Mouse (Mus musculus): ENCODE data around the gene Hoxb4. TPM values are rescaled to one million over a fixed set of nuclear protein-coding genes. Genes with fewer than 3 reads are reported as not detected.

Hoxb4 gene
- polyA plus RNA-seq, 1 experiment from 2014 or later = 2.0 TPM

DNA sequence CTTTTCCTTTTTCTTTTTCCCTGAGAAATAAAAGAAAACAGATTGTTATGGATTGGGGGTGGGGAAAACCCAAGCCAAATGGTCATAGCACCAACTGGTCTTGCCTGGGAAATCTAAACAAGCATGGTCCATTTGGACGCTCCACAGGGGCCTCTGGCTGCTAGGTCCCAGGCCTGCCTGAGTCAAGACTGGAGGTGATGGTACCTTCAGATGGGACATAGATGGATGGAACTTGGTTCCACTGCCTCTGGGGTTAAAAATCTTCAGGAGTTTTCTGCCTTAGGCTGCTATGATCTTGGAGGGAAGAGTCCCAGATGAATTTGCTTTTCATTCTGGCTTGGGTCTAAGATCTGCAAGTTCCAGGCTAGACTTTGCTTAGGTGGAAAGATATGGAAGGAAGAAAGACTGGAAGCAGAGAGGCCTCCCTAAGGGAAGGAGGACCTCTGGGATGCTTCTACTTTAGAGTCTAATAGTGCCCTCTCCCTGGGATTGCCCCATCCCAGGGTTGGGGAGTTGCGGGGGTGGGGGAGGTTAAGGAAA, 25.2 kb downstream of the Hoxb4 start:
- H3K4me3 ChIP-seq = no peak overlapping the region
- WGBS = 42% methylated on average over 2 of the region's 2 CpGs
- H3K27ac ChIP-seq = no peak overlapping the region; the same call in 1 of the 2 replicates
- no peaks in the 10 kb centered on the region for H3K9me3 ChIP-seq
- no peak for DNase-seq (ENCODE audit: low spot score)
- H3K36me3 ChIP-seq = 0 out of 2 replicates have a peak, but pooled peaks cover 2% of the 10 kb centered on the region
- peaks cover 52% of the 10 kb centered on the region for H3K4me1 ChIP-seq
- peaks cover 98% of the 10 kb centered on the region for H3K27me3 ChIP-seq (ENCODE audit: insufficient read depth, poor library complexity, severe bottlenecking)

DNA sequence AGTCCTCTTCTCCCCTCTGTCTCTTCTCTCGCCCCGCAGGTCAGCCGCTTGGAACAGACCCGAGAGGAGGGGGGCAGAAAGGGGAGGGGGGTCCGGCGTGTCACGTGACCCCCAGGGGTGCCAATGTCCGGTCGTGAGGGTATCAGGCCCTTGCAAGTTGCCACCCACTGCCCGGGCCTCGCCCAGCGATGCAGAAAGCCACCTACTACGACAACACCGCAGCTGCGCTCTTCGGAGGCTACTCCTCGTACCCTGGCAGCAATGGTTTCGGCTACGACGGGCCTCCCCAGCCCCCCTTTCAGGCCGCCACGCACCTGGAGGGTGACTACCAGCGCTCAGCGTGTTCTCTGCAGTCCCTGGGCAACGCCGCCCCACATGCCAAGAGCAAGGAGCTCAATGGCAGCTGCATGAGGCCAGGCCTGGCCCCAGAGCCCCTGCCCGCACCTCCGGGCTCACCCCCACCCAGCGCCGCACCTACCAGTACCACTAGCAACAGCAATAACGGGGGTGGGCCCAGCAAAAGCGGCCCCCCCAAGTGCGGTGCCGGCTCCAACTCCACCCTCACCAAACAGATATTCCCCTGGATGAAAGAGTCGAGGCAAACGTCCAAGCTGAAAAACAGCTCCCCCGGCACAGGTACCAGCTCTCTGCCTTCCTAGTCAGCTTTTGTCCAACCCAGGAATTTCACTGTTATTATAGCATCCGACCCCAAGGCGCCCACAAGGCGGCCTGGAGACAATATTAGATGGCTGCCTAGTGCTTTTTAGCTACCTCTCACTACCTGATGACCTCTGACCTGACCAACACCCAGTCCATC, 26.2 kb downstream of the Hoxb4 start:
- WGBS = 14% methylated on average over 39 of the region's 40 CpGs
- Histone ChIP-seq H3K4me3 (peak overlapping the region; percentile 62), H3K36me3 (0 out of 2 replicates have a peak, but pooled peaks cover 2% of the 10 kb centered on the region), H3K4me1 (peaks cover 60% of the 10 kb centered on the region), H3K27me3 (ENCODE audit: insufficient read depth, poor library complexity, severe bottlenecking) (peaks cover 98% of the 10 kb centered on the region), H3K9me3 (no peaks in the 10 kb centered on the region), H3K27ac (peak overlapping the region; percentile 80)
- DNase-seq (ENCODE audit: low spot score) = no peak

- Histone ChIP-seq H3K36me3 (0 out of 2 replicates have a peak, but pooled peaks cover 2% of the 10 kb centered on the region), H3K9me3 (no peaks in the 10 kb centered on the region), H3K4me3 (peak overlapping the region; percentile 62), H3K27ac (peak overlapping the region; percentile 80), H3K4me1 (peaks cover 60% of the 10 kb centered on the region), H3K27me3 (ENCODE audit: insufficient read depth, poor library complexity, severe bottlenecking) (peaks cover 98% of the 10 kb centered on the region)
- no peak for DNase-seq (ENCODE audit: low spot score)
- 21% methylated on average over 6 of the region's 6 CpGs for WGBS
Observed at GRCm38 (mm10) chr11:96344878-96345159, 26.8 kb downstream of the Hoxb4 start.

DNA sequence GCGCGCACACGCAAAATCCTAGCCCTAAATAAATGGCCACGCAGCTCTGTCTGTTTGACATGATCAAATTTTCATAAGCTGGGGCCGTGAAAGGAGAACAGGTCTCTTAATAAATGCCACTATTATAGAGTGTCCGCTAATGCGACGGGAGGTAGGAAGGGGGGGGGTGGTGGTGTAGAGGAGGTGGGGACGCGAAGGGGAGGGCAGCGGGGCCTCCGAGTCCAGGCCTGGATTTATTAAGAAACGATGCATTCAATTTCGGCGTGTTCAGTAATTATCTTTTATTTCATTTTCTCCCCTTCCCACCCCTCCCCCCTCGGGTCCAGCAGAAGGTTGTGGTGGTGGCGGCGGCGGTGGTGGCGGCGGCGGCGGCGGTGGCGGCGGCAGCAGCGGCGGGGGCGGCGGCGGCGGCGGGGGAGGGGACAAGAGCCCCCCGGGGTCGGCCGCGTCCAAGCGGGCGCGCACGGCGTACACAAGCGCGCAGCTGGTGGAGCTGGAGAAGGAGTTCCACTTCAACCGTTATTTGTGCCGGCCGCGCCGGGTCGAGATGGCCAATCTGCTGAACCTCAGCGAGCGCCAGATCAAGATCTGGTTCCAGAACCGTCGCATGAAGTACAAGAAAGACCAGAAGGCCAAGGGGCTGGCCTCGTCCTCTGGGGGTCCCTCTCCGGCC, 27.3 kb downstream of the Hoxb4 start:
- no peak for DNase-seq (ENCODE audit: low spot score)
- 3% methylated on average over 38 of the region's 56 CpGs for WGBS
- peaks cover 59% of the 10 kb centered on the region for H3K4me1 ChIP-seq
- peak overlapping the region; percentile 62 for H3K4me3 ChIP-seq
- peaks cover 98% of the 10 kb centered on the region for H3K27me3 ChIP-seq (ENCODE audit: insufficient read depth, poor library complexity, severe bottlenecking)
- H3K36me3 ChIP-seq = 0 out of 2 replicates have a peak, but pooled peaks cover 2% of the 10 kb centered on the region
- H3K9me3 ChIP-seq = no peaks in the 10 kb centered on the region
- peak overlapping the region; percentile 85 for H3K27ac ChIP-seq

DNA sequence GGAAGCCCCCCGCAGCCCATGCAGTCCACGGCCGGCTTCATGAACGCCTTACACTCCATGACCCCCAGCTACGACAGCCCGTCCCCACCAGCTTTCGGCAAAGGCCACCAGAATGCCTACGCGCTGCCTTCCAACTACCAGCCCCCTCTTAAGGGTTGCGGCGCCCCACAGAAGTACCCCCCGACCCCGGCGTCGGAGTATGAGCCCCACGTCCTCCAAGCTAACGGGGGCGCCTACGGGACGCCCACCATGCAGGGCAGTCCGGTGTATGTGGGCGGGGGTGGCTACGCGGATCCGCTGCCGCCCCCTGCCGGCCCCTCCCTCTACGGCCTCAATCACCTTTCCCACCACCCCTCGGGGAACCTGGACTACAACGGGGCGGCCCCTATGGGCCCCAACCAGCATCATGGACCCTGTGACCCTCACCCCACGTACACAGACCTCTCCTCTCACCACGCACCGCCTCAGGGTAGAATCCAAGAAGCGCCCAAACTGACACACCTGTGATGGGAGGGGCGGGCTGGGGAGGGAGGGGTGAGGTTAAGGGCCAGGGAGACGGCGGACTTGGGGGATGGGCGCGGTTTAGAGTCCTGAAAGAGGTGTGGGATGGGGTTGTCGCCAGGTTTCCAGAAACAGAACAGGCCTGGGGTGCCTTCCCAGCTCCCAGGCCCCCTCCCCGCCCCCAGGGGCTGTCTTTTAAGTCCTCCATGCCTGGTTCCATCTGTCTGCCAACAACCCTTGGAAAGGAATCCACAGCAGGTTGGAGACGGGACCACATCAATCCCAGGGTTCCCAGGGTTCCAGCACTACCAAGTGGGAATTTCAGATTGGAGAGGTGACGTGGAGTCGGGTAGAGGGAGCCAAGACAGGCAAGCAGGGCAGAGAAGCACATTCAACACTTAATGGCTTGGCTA, 28.1 kb downstream of the Hoxb4 start:
- H3K4me3 ChIP-seq = peak overlapping the region; percentile 62
- H3K27me3 ChIP-seq (ENCODE audit: insufficient read depth, poor library complexity, severe bottlenecking) = peaks cover 98% of the 10 kb centered on the region
- H3K36me3 ChIP-seq = 0 out of 2 replicates have a peak, but pooled peaks cover 2% of the 10 kb centered on the region
- 4% methylated on average over 45 of the region's 45 CpGs for WGBS
- peak overlapping the region; percentile 85 for H3K27ac ChIP-seq
- H3K4me1 ChIP-seq = peaks cover 59% of the 10 kb centered on the region
- H3K9me3 ChIP-seq = no peaks in the 10 kb centered on the region
- no peak for DNase-seq (ENCODE audit: low spot score)

DNA sequence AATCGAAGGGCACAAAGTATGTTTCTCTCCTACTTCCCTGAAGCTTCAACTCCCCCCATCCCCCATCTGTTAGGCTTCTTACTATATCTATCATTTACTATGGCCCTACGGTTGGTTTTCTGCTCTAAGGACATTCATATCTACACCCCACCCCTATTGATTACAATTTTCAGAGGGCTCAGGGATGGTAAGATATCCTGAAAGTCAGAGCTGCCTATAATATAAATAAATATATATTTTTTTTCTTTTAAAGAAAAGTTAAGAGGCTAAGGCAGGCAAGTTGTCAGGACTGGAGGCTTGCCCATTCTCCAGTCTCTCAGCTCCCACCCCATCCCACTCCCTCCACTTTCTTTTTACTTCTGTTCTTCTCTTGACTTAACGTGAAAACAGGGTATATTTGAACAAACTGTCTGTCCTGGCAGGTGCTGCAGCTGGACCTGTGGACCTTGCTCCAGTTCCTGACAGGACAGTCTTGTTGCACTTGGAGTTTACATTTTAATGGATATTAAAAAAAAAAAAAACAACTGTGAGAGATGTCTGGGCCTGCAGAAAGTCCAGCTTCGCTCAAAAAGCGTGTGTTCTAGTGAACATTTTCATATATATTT, 29.0 kb downstream of the Hoxb4 start:
- Histone ChIP-seq H3K9me3 (no peaks in the 10 kb centered on the region), H3K4me1 (peaks cover 60% of the 10 kb centered on the region), H3K27me3 (ENCODE audit: insufficient read depth, poor library complexity, severe bottlenecking) (peaks cover 98% of the 10 kb centered on the region), H3K27ac (no peak overlapping the region), H3K36me3 (0 out of 2 replicates have a peak, but pooled peaks cover 2% of the 10 kb centered on the region), H3K4me3 (no peak overlapping the region)
- DNase-seq (ENCODE audit: low spot score) = no peak
- WGBS = 45% methylated on average over 5 of the region's 5 CpGs

DNA sequence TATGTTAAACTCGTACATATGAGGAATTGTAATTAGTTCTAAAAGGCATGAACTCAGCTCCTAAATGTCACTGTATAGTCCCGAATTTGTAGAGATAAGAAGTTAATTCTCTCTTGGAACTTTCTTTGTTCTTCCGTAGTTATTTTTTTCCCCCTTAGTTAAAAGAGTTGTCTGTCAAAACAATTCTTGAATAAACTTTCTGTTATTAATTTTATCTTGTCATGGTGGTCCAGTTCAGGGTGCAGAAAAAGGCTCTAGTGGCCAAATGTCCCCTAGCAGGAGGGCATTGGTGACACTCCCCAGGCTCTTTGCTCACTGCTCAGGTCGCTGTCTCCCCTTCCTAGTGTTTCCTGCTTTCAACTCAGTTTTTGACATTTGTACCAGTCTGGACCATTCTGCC, 29.6 kb downstream of the Hoxb4 start:
- Histone ChIP-seq H3K4me3 (peak overlapping the region; percentile 47), H3K27me3 (ENCODE audit: insufficient read depth, poor library complexity, severe bottlenecking) (peaks cover 96% of the 10 kb centered on the region)
- 17% methylated on average over 4 of the region's 4 CpGs for WGBS

DNA sequence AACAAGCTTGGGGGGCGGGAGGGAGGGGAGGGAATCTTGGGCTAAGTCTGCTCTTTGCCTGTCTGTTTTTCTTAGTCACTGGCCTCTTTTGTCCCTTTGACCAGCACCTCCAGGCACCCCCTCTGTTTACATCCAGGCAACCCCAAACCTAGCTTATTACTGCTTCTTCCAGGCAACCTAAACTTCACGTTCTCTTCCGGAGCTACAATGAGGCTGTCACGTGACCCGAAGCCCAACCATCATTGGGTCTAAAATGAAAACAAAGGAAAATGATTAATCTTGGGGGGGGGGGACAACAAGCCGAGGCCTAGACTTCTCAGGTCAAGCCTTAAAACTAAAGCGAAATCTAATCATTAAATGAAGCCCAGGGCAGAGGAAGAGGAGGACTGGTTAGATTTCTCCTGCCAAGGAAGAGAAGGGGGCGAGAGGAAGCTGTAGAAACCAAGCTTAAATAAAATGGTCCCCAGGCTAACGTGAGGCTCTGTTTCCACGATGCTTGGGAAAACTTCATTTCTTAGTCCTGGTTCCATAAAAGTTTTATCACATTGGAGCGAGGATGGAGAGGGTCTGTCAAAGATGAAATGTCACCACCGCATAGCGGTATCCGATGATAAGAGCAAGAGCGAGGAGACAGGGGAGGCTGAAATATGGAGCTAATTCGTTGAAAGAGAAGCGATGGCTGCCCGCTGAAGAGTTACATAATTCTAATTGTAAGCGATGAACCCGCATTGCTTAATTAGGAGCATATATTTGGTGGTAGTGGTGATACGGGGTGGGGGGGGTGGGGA, 30.3 kb downstream of the Hoxb4 start:
- peak overlapping the region; percentile 77 for H3K27ac ChIP-seq
- H3K4me1 ChIP-seq = peaks cover 70% of the 10 kb centered on the region
- H3K9me3 ChIP-seq = no peaks in the 10 kb centered on the region
- no peak for DNase-seq (ENCODE audit: low spot score)
- H3K4me3 ChIP-seq = peak overlapping the region; percentile 47
- WGBS = 9% methylated on average over 21 of the region's 21 CpGs
- 0 out of 2 replicates have a peak, but pooled peaks cover 2% of the 10 kb centered on the region for H3K36me3 ChIP-seq
- peaks cover 96% of the 10 kb centered on the region for H3K27me3 ChIP-seq (ENCODE audit: insufficient read depth, poor library complexity, severe bottlenecking)

More for the DNA sequence above, 29.6 kb downstream of the Hoxb4 start:
- H3K9me3 ChIP-seq = no peaks in the 10 kb centered on the region
- H3K4me1 ChIP-seq = peaks cover 64% of the 10 kb centered on the region
- H3K27ac ChIP-seq = peak overlapping the region; percentile 77
- H3K36me3 ChIP-seq = 0 out of 2 replicates have a peak, but pooled peaks cover 2% of the 10 kb centered on the region
- no peak for DNase-seq (ENCODE audit: low spot score)

DNA sequence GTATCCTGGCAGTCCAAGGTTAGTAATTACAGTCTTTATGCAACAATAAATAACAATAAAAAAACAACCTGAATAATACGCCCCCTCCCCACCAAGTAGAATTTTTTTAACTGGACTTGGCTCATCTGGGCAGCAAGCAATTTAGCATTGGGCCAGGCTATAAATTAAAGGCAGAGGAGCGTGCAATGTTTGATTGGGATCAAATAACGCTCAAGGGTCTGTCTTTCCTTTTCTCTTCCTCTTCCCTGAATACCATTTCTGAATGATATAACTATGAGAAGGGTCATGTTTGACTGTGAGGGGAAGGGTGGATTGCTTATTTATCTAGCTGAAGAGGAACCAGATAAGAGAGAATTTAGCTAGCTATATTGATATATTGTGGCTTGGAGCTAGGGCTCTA, 30.9 kb downstream of the Hoxb4 start:
- 33% methylated on average over 3 of the region's 3 CpGs for WGBS
- Histone ChIP-seq H3K27me3 (ENCODE audit: insufficient read depth, poor library complexity, severe bottlenecking) (peaks cover 93% of the 10 kb centered on the region), H3K4me3 (peak overlapping the region; percentile 47), H3K4me1 (peaks cover 72% of the 10 kb centered on the region), H3K27ac (peak overlapping the region; percentile 77), H3K36me3 (0 out of 2 replicates have a peak, but pooled peaks cover 2% of the 10 kb centered on the region), H3K9me3 (no peaks in the 10 kb centered on the region)
- no peak for DNase-seq (ENCODE audit: low spot score)

- Histone ChIP-seq H3K27ac (peak overlapping the region; percentile 77), H3K36me3 (no peaks in the 10 kb centered on the region), H3K9me3 (no peaks in the 10 kb centered on the region), H3K4me3 (peak overlapping the region; percentile 47), H3K27me3 (ENCODE audit: insufficient read depth, poor library complexity, severe bottlenecking) (peaks cover 93% of the 10 kb centered on the region), H3K4me1 (peaks cover 72% of the 10 kb centered on the region)
- WGBS = 13% methylated on average over 14 of the region's 14 CpGs
- DNase-seq (ENCODE audit: low spot score) = no peak
Observed at GRCm38 (mm10) chr11:96349491-96350340, 31.6 kb downstream of the Hoxb4 start.

DNA sequence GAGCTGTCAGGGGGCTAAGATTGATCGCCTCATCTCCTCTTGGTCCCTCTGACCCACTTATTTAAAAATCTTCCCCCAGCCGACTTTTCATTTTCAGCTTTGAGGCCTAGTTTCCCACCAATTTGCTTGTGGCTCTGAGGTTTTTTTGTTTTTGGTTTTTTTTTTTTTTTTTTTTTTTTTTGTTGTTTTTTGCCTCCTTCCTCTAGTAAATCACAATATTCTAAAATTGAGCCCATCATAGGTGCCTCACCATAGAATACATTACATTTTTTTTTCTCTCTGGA, 32.2 kb downstream of the Hoxb4 start, which contains the start of gene Hoxb2:
Gene Hoxb2 (plus strand): TSS at position 185 of the 284 bp plus-strand sequence.
- DNase-seq (ENCODE audit: low spot score) = no peak
- H3K9me3 ChIP-seq = no peaks in the 10 kb centered on the region
- peak within 1 kb of the TSS; percentile 95 for H3K27ac ChIP-seq
- WGBS = 5% methylated on average over 2 of the region's 2 CpGs
- peak within 1 kb of the TSS; percentile 78 for H3K4me3 ChIP-seq
- H3K4me1 ChIP-seq = peaks cover 70% of the 10 kb centered on the region
- no peaks in the 10 kb centered on the region for H3K36me3 ChIP-seq
- H3K27me3 ChIP-seq (ENCODE audit: insufficient read depth, poor library complexity, severe bottlenecking) = peaks cover 93% of the 10 kb centered on the region
